Mouse (Mus musculus) embryo, embryonic 11.5 days (tissue): ENCODE data around the gene Pycr2.

Experiments
- DNase-seq: peaks from one replicate; pipeline ENCODE4 v3.0.0-alpha.2; 2012; ENCODE audit warnings: low read depth, low spot score

Gene Pycr2

DNA sequence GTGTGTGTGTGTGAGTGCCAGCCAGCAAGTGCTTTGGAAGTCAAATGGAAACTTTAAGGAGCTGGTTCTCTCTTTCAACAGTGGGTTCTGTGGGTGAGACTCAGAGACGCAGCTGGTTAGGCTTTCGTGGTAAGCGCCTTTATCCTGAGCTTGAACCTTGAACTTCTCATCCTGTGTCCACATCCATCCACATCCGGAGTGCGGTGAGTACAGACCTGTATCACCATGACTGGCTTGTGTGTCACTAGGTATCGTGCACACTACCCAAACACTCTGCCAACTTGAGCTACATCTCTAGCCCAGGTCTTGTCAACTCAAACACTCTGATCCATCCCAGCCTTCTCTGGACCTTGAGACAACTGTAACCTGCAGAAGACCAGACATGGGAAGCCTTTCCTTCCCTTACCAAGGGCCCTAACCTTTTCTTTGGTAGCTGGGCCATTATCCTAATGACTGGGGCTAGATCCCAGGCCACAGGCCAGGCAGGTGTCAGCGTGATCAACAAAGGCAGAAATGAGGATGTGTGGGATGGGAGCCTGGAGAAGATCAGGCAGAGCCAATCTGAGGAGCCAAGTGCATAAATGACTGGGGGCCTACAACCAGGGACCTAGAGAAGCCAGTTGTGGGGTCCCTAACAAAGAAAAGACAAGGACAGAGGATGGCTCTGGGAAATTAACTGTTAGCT, 36.8 kb downstream of the Pycr2 start:
- DNase-seq = no peak

DNA sequence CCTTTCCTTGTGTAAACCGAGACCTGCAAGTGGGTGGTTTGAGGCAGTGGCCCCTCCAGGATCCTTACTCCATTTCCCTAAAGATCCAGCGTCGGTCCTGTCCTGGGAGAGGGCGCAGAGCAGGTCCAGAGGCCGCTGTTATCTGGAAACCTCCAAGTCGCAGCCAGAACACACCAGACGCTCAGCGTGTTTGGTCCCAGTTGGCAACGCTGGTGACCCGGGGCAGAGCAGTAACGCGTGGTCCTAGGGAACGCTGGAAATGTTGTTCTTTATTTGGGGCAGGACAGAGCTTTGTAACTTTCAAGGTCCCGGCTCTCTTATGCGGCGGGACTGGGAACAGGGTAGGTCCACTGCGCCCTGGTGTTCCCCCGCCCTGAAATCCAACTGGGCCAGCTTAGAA, 37.6 kb downstream of the Pycr2 start:
- DNase-seq = no peak

DNA sequence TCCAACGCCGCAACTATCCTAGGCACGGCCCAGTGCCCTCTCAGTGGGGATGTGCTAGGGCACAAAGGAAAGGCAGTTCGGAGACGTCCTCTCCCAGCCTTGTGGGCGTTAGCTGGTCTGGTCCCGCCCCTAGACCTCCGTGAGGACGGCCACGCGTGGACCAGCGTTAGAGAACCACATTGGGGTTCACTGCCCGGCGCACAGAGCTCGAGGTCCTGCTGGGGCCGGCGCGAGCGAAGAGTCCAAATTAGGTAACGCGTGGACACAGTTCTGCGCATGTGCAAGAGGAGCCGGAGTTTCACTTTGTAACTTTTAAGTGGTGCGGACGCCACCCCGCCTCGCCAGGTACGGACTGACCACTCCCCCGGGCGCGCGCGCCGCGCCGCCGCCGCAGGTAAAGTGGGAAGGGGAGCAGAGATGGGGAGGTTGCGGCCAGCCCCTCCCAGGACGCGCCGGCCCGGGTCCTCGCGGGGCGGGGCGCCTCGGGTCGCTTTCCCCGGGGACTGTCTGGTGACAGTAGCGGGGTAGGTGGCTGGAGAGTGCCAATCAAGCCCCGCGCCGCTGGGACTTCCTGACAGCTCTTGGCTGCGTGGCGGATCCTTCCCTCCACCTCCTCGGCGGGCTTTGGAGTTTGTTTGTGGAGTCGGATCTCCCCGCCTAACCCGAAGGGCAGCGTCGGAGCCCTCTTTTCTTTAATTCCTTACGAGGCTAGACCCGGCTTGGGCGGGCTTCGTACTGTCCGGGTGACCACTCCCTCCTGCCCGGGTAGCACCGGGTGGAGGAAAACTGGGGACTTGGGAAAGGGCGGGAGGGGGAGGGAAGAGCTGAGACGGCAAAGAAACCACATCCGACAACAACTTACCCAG, 38.3 kb downstream of the Pycr2 start, which contains the start of gene Tmem63a:
Gene Tmem63a, plus strand, starts transcription at position 179 of the 866 bp plus-strand sequence.
- DNase-seq = peak; percentile 39

DNA sequence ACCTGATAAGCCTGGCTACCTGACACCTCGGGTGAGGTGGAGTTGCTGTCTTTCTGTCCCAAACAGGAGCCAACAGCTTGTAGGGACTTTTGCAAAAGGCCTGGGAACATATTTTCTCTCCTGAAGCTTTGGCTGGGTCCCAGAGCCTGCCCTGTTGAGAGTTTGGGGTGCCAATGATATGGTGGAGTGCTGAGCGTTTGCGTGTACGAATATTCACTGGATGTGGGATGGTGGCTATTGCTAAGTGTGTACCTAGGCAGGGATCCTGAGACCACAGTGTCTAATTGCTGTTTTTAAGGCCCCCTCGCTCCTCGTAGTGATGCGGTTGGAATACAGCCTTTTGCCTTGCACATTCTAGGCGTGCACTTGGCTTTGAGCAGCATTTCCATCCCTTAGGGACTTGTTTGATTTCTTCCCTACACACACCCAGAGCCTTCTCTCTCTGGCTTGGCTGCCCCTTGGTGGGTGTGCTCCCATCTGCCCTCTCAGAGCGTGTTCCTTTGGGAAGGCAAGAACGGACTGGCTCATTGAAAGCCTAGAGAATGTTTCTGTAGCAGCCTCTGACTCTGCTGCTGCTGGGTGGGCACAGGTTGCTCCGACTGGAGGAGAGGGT, 39.0 kb downstream of the Pycr2 start:
- no peak for DNase-seq

DNA sequence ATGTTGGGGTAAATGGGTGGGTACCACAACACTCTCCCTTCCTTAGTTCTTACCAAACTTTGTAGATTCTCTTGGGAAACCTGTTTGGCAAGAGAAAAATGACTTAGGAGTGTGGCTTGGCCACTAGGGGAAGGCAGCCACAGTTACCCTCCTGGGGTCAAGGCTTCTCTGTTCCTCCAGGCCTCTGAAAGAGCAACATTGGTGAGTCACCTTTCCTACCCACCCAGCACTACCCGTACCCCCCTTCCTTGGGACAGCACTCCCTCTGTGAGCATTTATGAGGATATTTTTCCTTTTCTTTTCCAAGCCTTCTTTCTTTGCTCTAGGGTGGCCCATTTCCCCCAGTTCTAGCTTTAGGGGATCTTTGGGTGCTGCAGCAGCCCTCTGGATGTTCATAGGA, 39.8 kb downstream of the Pycr2 start:
- no peak for DNase-seq

GRCm38 (mm10) chr1:180944553-180944952, 40.5 kb downstream of the Pycr2 start:
- no peak for DNase-seq

- DNase-seq = peak; percentile 36
Measured at GRCm38 (mm10) chr1:180945001-180945980, 41.2 kb downstream of the Pycr2 start.

- DNase-seq = no peak
Measured at GRCm38 (mm10) chr1:180946448-180946847, 42.4 kb downstream of the Pycr2 start.

DNA sequence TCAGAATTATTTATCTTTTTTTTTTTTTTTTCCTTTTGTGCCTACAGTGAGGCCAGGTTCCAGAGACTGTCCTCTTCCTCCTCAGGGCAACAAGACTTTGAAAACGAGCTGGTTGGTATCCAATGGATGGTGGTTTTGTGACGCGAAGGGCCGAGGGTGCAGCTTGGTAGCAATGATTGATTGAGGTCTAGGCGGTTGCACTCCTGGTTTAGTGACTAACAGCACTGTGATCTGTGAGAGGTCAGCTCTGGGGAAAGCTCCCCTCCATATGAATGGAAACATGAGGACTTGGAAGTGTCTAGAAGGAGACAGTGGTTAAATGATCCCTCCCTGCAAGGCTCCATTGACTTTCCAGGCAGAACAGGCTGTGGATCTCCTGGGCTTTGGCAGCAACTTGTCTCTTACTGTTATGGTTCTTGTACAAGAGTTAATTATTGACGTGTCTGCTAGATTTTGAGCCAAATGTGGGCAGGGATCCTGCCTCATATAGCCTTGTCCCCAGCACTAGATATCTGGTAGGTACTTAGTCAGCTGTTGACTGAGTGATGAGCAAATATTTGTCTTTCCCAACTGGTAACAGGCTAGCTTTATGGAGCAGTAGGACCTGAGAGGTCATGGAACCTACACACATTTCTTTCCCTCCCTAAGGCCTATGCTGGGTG, 48.1 kb downstream of the Pycr2 start:
- DNase-seq = no peak

GRCm38 (mm10) chr1:180952808-180953207, 48.7 kb downstream of the Pycr2 start:
- no peak for DNase-seq

DNA sequence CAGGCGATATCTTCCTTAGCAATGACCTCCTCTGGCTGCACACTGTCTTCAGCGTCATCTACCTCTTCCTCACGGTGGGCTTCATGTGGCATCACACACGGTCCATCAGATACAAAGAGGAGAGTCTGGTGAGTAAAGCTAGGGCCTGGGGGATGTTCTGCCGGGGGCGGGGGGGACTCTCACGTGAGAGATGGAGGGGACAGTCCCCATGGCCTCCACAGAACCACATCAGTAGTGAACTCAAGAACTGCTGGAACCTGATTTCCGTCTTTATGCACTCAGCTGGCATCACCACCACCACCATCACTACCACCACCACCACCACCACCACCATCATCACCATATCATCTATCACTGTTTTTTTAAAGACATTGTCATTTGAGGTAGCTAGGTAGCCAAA, 52.3 kb downstream of the Pycr2 start:
- no peak for DNase-seq

GRCm38 (mm10) chr1:180956973-180957381, 52.9 kb downstream of the Pycr2 start:
- no peak for DNase-seq
